Mouse (Mus musculus) leukemia stem cell, adult 10-12 weeks (primary cell): ENCODE results near the gene Gemin6. TPM values are rescaled to one million over a fixed set of nuclear protein-coding genes. Genes with fewer than 3 reads are reported as not detected.

ENCODE experiments used
- polyA plus RNA-seq: library from polyadenylated mRNA; stranded (reverse); fragments of >175 nt; gene quantifications from 2 replicates; pipeline ENCODE4 v1.2.3, GENCODE M21; 2012; ENCODE audit warnings: low replicate concordance

Gemin6 gene
- polyA plus RNA-seq, result 0.47 and 0.94 TPM in 2 replicates

DNA sequence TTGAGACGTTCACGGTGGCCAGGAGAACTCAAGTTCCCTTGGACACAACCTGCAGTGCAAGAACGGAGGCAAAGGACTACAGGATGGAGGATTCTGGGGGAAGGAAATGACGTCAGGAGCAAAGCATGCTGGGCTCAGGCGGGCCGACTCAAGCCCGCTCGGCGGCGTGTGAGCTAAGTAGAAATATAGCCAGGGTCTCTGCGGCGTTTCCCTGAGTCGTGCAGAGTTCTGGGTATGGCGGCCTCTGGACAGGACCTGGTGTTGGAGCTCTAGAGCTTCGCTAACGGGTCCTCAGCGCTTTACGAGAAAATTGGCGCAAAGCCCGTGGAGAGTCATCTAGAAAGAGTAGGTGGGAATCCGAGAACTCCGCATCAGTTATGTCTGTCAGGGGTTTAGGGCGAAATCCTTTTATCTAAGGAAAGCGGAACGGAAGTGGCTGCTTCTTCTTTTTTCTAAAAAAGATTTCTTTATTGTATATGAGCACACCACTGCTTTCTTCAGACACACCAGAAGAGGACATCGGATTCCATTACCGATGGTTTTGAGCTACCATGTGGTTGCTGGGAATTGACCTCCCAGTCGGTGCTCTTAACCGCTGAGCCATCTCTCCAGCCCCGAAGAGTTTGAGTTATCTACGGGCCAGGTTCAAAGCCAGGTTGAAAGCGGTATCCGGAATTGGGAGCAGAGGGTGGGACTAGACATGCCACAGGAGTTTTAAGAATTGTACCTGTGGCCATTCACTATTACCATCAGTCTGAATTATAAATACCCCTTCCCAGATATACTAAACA is at the start of gene Gemin6:
Gemin6 (plus strand) TSS at position 116 of the 791 bp plus-strand sequence.

DNA sequence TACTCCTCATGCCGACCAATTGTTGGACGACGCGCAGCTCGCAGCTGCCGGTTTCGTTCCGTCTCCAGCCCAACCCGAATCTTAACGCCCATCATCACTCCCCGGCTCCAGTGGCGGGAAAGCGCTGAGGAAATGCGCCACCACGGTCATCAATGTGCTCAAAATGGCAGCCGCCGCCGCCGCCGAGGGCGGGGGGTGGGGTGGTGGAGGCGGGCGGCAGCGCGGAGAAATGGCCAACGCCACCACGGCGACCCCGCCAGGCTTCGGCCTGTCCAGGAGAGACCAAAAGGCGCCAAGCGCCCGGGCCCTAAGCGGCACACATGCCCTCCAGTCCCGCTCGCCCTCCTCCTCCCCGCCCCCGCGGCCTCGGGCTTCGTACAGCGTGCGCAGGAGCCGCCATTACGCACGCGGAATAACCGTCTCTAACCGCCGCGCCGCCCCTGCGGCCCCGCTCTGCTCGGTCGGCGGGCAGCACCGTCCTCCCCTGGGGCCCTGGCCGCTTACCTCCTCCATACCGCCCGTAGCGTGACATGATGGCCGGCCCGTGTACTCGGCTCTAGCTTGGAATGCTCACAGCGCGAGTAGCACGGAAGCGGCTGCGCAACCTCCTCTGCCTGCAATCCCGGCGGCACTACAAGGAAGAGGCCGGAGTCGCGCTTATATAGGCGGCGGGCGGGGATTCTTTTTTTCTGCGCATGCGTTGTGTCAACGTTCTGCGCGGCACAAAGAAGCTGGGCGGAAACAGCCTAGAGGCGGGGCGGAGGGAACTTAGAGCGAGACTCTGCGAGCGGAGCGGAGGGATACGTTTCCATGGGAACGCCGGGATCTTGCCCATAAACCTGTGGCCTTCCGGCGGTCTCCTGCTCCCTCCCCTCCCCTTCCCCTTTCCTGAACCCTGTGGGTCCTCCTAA is 17.3 kb upstream of the Gemin6 start, which contains the start of the genes Srsf7 and Ttc39d:
Srsf7 (minus strand) TSS at position 637 of the 911 bp plus-strand sequence.
Ttc39d (plus strand) TSS at position 790 of the 911 bp plus-strand sequence.

Other genes starting within 250 kb of the Gemin6 start
- gene Hnrnpll, start 162.1 kb upstream of the Gemin6 start, polyA plus RNA-seq, result 40.5 and 49.8 TPM in 2 replicates
- gene Galm, start 97.0 kb upstream of the Gemin6 start, polyA plus RNA-seq, result 0.28 TPM in 1 of 2 replicates, not detected in the other
- gene Srsf7, start 17.1 kb upstream of the Gemin6 start, polyA plus RNA-seq, result 3.3 and 125 TPM in 2 replicates
- 0.07 TPM in 1 of 2 replicates, not detected in the other for gene Ttc39d, start 17.0 kb upstream of the Gemin6 start, polyA plus RNA-seq
- gene Morn2, start 65.8 kb downstream of the Gemin6 start, polyA plus RNA-seq, result 0.82 and 1.5 TPM in 2 replicates
- 4.3 and 5.9 TPM in 2 replicates for gene Dhx57, start 66.0 kb downstream of the Gemin6 start, polyA plus RNA-seq
- 0.11 and 0.24 TPM in 2 replicates for gene Arhgef33, start 83.0 kb downstream of the Gemin6 start, polyA plus RNA-seq
- not detected in 2 replicates for gene Gm10190, start 149.1 kb downstream of the Gemin6 start, polyA plus RNA-seq